ENCODE assay signal across 14 mouse cellular contexts in the genomic region with DNA sequence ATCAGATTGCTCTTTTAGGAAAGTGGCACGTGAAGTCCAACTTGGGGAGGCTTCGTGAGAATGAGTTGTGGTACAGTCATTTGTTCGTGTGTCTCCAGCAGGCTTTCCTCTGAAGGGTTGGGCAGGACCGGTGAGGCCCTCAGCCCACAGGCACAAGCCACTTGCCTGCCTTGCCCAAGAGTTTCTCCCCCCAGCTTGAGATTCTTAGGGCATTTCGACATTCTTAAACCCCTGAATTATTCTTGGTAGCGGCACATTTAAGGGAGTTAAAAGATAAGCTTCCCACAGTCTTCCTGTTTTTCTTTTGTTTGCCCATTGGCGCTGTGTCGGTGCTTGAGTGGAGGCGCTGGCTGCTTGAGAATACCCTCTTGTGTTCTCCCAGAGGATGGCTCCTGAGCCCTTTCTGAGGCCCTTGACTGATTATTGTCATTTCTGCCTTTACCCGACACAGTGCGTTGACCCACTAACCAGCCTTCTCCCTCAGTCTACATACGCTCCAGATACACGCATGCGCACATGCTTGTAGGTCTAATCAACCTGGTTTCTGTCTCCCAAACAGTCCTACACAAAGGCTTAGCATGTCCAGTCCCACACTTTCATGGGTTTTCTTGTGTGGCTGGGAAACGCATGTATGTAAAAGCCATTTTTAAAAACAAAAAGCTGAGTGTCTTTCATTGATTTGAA. TPM values are rescaled to one million over a fixed set of nuclear protein-coding genes. Genes with fewer than 3 reads are reported as not detected.
DNase-seq lines count a peak whose midpoint lies in the region; TF ChIP-seq lines count a peak whose summit lies in the region.
"Had no signal": no experiment of that assay in that cellular context is flagged by ENCODE, and none has a peak within 500 bp of the region (broad histone marks: within the 10 kb centered on the region; RNA-seq: fewer than 3 reads in every experiment).

No protein-coding gene starts in this region.

- DNase-seq in 416B (ENCODE audit: low read depth) (peak; percentile 2), MEL-GATA-1-ER (ENCODE audit: extremely low read depth, low read depth) (peak; percentile 41)
- peak; percentile 49 for DNase-seq in lung, adult 2 months
- peak; percentile 79 for DNase-seq in lung, postnatal 36 days
- no peak for DNase-seq in cerebellum, postnatal 36 days
- no peak for DNase-seq in left cerebral cortex, postnatal 14 days (ENCODE audit: low spot score in 2 of 2)
- DNase-seq in gastrocnemius, postnatal 4 days (ENCODE audit: low spot score in 2 of 2), result no peak
- DNase-seq: thymus, postnatal 36 days had no signal

- TF ChIP-seq CTCF in lung, adult 2 months (IDR thresholded peaks at IDR 0.05; ENCODE audit: insufficient read depth, low read length), result no peak

- no peaks in the 10 kb centered on the region for H3K4me1 ChIP-seq in lung, adult 2 months (ENCODE audit: control insufficient read depth, insufficient read depth, low read length)

- no peak for TF ChIP-seq POLR2A in lung, adult 2 months (IDR thresholded peaks at IDR 0.05; ENCODE audit: borderline replicate concordance, extremely low read depth, low read depth, low read length)

- intact Hi-C loops in left cerebral cortex, postnatal 14 days (cut with DNase I), result loop anchor here (5.0 kb wide), 1 partner anchor 1016 kb away; no protein-coding TSS in a partner anchor

- WGBS in lung, adult 2 months, result 62% methylated on average over 15 of the region's 15 CpGs

- H3K4me3 ChIP-seq in lung, adult 2 months (replicated peaks; ENCODE audit: extremely low read depth, low read depth, low read length), result no peak overlapping the region
- H3K4me3 ChIP-seq: forebrain, embryonic 12.5 days; hindbrain, embryonic 13.5 days; midbrain, embryonic 12.5 days; myocyte had no signal

RNA-seq across cellular contexts. Expression of a gene that starts 34.4 kb away (rescaled TPM):
- polyA plus RNA-seq in lung, adult 2 months (2012; rRNA removed), result 0.41 and 0.42 TPM in 2 replicates
- under 1 TPM; 0.15 to 0.20 TPM for total RNA-seq in left cerebral cortex, postnatal 14 days (2021)
- under 1 TPM in 1 of 2 experiments, not detected in 1; 0.05 TPM for total RNA-seq in gastrocnemius, postnatal 4 days (2021)
- total RNA-seq: adrenal gland, postnatal 25 days had no signal
- polyA plus RNA-seq: activated CD4-positive, CD25-positive, alpha-beta regulatory T cell, adult 4 months; myocyte had no signal

Comparison
In these comparisons a context has a peak if more than half of its experiments do, and no peak if none do; other contexts are left out.
1. DNase-seq: peak in 416B (single experiment), MEL-GATA-1-ER (single experiment), lung, adult 2 months (single experiment) and lung, postnatal 36 days (single experiment); none in cerebellum, postnatal 36 days (0 of 2), left cerebral cortex, postnatal 14 days (0 of 2) and gastrocnemius, postnatal 4 days (0 of 2).